15 mouse cellular contexts compared by ENCODE assay signal in the genomic region with DNA sequence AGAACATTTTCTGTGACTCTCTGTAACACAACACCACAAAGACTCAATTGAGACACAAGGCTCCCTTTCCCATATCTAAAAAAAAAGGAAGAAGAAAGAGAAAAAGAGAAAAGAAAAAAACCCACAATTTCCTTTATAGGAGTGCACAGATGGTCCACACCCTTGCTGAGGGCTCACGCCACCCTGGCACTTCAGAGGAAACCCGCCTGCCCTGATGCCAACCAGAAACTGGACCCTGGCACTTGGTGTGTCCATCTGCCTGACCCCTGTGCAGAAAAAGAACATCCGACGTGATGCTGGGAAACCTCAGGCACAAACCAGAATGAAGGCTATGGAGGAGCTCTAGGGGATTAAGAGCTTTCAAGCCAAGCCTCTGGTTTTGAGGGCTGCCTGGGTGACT. TPM values are rescaled to one million over a fixed set of nuclear protein-coding genes. Genes with fewer than 3 reads are reported as not detected.
DNase-seq lines count a peak whose midpoint lies in the region; ATAC-seq and TF ChIP-seq lines count a peak whose summit lies in the region.
"Had no signal": no experiment of that assay in that cellular context is flagged by ENCODE, and none has a peak within 500 bp of the region (broad histone marks: within the 10 kb centered on the region; RNA-seq: fewer than 3 reads in every experiment).

No protein-coding gene starts in this region.

- no peak overlapping the region for H3K9ac ChIP-seq in forebrain, embryonic 16.5 days (replicated peaks; ENCODE audit: low read depth, low read length)
- H3K9ac ChIP-seq in forebrain, embryonic 13.5 days, result no peak overlapping the region
- no peak overlapping the region for H3K9ac ChIP-seq in midbrain, postnatal 0 days (replicated peaks; ENCODE audit: low read length, poor library complexity, severe bottlenecking)
- no peak overlapping the region for H3K9ac ChIP-seq in midbrain, embryonic 11.5 days (ENCODE audit: low read length)
- H3K9ac ChIP-seq: heart, embryonic 13.5 days; liver, embryonic 15.5 days had no signal

- no peaks in the 10 kb centered on the region for H3K9me3 ChIP-seq in forebrain, embryonic 16.5 days (ENCODE audit: control insufficient read depth, low read length)
- no peaks in the 10 kb centered on the region for H3K9me3 ChIP-seq in forebrain, embryonic 13.5 days (replicated peaks)
- no peaks in the 10 kb centered on the region for H3K9me3 ChIP-seq in midbrain, postnatal 0 days (ENCODE audit: low read length)
- H3K9me3 ChIP-seq in midbrain, embryonic 11.5 days (ENCODE audit: control insufficient read depth, low read length), result no peaks in the 10 kb centered on the region
- no peaks in the 10 kb centered on the region for H3K9me3 ChIP-seq in embryonic facial prominence, embryonic 10.5 days
- H3K9me3 ChIP-seq: heart, embryonic 13.5 days; liver, embryonic 15.5 days had no signal

- peak; percentile 19 for DNase-seq in midbrain, postnatal 0 days (ENCODE audit: low spot score)
- DNase-seq in midbrain, embryonic 11.5 days (ENCODE audit: low spot score, missing footprints), result no peak
- DNase-seq in embryonic facial prominence, embryonic 10.5 days (ENCODE audit: low spot score), result no peak
- no peak for DNase-seq in heart, postnatal 14 days
- DNase-seq: kidney, adult 9 months; kidney, postnatal 4 days; layer of hippocampus, postnatal 36 days; right cerebral cortex, adult 18-20 months; spleen, adult 18-20 months; thymus, postnatal 25 days had no signal

- H3K27ac ChIP-seq in forebrain, embryonic 16.5 days (ENCODE audit: low read length), result peak overlapping the region; percentile 7; the same call in 1 of the 2 replicates
- no peak overlapping the region for H3K27ac ChIP-seq in forebrain, embryonic 13.5 days
- no peak overlapping the region for H3K27ac ChIP-seq in midbrain, postnatal 0 days (ENCODE audit: low read depth, low read length)
- H3K27ac ChIP-seq in midbrain, embryonic 11.5 days (ENCODE audit: low read depth, low read length), result no peak overlapping the region
- 0 out of 2 replicates have a peak overlapping the region, but pooled peaks have one; percentile 2 for H3K27ac ChIP-seq in embryonic facial prominence, embryonic 10.5 days (replicated peaks)
- H3K27ac ChIP-seq: heart, embryonic 13.5 days; liver, embryonic 15.5 days had no signal

- H3K4me1 ChIP-seq in forebrain, embryonic 16.5 days (replicated peaks; ENCODE audit: control insufficient read depth, insufficient read depth, low read length), result peaks cover 11% of the 10 kb centered on the region
- peaks cover 12% of the 10 kb centered on the region for H3K4me1 ChIP-seq in forebrain, embryonic 13.5 days
- no peaks in the 10 kb centered on the region for H3K4me1 ChIP-seq in midbrain, postnatal 0 days (ENCODE audit: insufficient read depth, low read length)
- no peaks in the 10 kb centered on the region for H3K4me1 ChIP-seq in midbrain, embryonic 11.5 days (ENCODE audit: control insufficient read depth, insufficient read depth, low read length)
- H3K4me1 ChIP-seq in embryonic facial prominence, embryonic 10.5 days, result peaks cover 13% of the 10 kb centered on the region

- no peak for TF ChIP-seq CTCF in midbrain, postnatal 0 days (IDR thresholded peaks at IDR 0.05)

- no peak overlapping the region for H3K4me3 ChIP-seq in forebrain, embryonic 16.5 days (replicated peaks; ENCODE audit: low read length)
- no peak overlapping the region for H3K4me3 ChIP-seq in forebrain, embryonic 13.5 days
- no peak overlapping the region for H3K4me3 ChIP-seq in midbrain, postnatal 0 days (ENCODE audit: low read depth, low read length)
- no peak overlapping the region for H3K4me3 ChIP-seq in midbrain, embryonic 11.5 days (ENCODE audit: low read depth, low read length)
- H3K4me3 ChIP-seq in embryonic facial prominence, embryonic 10.5 days, result no peak overlapping the region
- H3K4me3 ChIP-seq: heart, embryonic 13.5 days; liver, embryonic 15.5 days had no signal

- WGBS in forebrain, embryonic 16.5 days, result 45% methylated on average over 4 of the region's 4 CpGs
- whole genome bisulfite sequencing in forebrain, embryonic 13.5 days, result 70% methylated on average over 4 of the region's 4 CpGs
- WGBS in midbrain, postnatal 0 days, result 61% methylated on average over 4 of the region's 4 CpGs
- 75% methylated on average over 4 of the region's 4 CpGs for WGBS in midbrain, embryonic 11.5 days
- 69% methylated on average over 4 of the region's 4 CpGs for WGBS in embryonic facial prominence, embryonic 10.5 days

- H3K27me3 ChIP-seq in forebrain, embryonic 16.5 days (replicated peaks; ENCODE audit: control insufficient read depth, insufficient read depth, low read length), result no peaks in the 10 kb centered on the region
- H3K27me3 ChIP-seq in forebrain, embryonic 13.5 days, result no peaks in the 10 kb centered on the region
- H3K27me3 ChIP-seq in midbrain, postnatal 0 days (ENCODE audit: insufficient read depth, low read length), result no peaks in the 10 kb centered on the region
- H3K27me3 ChIP-seq in midbrain, embryonic 11.5 days (ENCODE audit: control insufficient read depth, insufficient read depth, low read length), result no peaks in the 10 kb centered on the region
- no peaks in the 10 kb centered on the region for H3K27me3 ChIP-seq in embryonic facial prominence, embryonic 10.5 days (replicated peaks; ENCODE audit: low read depth, poor library complexity, severe bottlenecking)
- H3K27me3 ChIP-seq: heart, embryonic 13.5 days; liver, embryonic 15.5 days had no signal

- intact Hi-C loops in heart, postnatal 14 days (cut with DNase I), result no loop called here

- no peak overlapping the region for H3K4me2 ChIP-seq in forebrain, embryonic 16.5 days (ENCODE audit: low read length)
- no peak overlapping the region for H3K4me2 ChIP-seq in forebrain, embryonic 13.5 days
- H3K4me2 ChIP-seq in midbrain, postnatal 0 days (ENCODE audit: low read depth, low read length, poor library complexity, severe bottlenecking), result no peak overlapping the region
- H3K4me2 ChIP-seq in midbrain, embryonic 11.5 days, result no peak overlapping the region
- H3K4me2 ChIP-seq: liver, embryonic 15.5 days had no signal

- 0 out of 2 replicates have a peak, but pooled peaks have one; percentile 13 for ATAC-seq in forebrain, embryonic 16.5 days
- ATAC-seq in forebrain, embryonic 13.5 days, result no peak
- no peak for ATAC-seq in midbrain, postnatal 0 days (ENCODE audit: low FRiP score)
- ATAC-seq in midbrain, embryonic 11.5 days (ENCODE audit: low FRiP score), result no peak
- ATAC-seq in inflammation-experienced regulatory T-cells, adult 6 months, result no peak

- no peaks in the 10 kb centered on the region for H3K36me3 ChIP-seq in forebrain, embryonic 16.5 days (ENCODE audit: control insufficient read depth, insufficient read depth)
- no peaks in the 10 kb centered on the region for H3K36me3 ChIP-seq in forebrain, embryonic 13.5 days (ENCODE audit: poor library complexity, severe bottlenecking)
- no peaks in the 10 kb centered on the region for H3K36me3 ChIP-seq in midbrain, postnatal 0 days (ENCODE audit: insufficient read depth, low read length)
- no peaks in the 10 kb centered on the region for H3K36me3 ChIP-seq in midbrain, embryonic 11.5 days (ENCODE audit: control insufficient read depth, insufficient read depth, low read length)
- H3K36me3 ChIP-seq in embryonic facial prominence, embryonic 10.5 days (replicated peaks), result no peaks in the 10 kb centered on the region
- H3K36me3 ChIP-seq: heart, embryonic 13.5 days; liver, embryonic 15.5 days had no signal

RNA-seq across cellular contexts. Expression of a gene that starts 43.2 kb away (rescaled TPM):
- 3.9 and 4.6 TPM in 2 replicates for polyA plus RNA-seq in forebrain, embryonic 16.5 days (2015; fragmentation: Nextera tagmentation; extraction: Ambion mirVana)
- polyA plus RNA-seq in forebrain, embryonic 13.5 days (2015; fragmentation: Nextera tagmentation; extraction: Ambion mirVana), result 2.1 and 2.2 TPM in 2 replicates
- 36.6 and 39.7 TPM in 2 replicates for total RNA-seq in midbrain, postnatal 0 days (2014; rRNA removed)
- polyA plus RNA-seq in midbrain, postnatal 0 days (2015; fragmentation: Nextera tagmentation; extraction: Ambion mirVana), result 3.7 and 4.3 TPM in 2 replicates
- polyA plus RNA-seq in midbrain, embryonic 11.5 days (2014; fragmentation: Nextera tagmentation; extraction: Ambion mirVana), result 2.9 and 3.1 TPM in 2 replicates
- 2.4 and 2.7 TPM in 2 replicates for polyA plus RNA-seq in embryonic facial prominence, embryonic 10.5 days (2016; fragmentation: Nextera tagmentation; extraction: Ambion mirVana)
- polyA plus RNA-seq in inflammation-experienced regulatory T-cells, adult 6 months (2017; shearing (Covaris generic)), result 1 to 10 TPM; 4.2 to 5.4 (median 4.8) TPM
- total RNA-seq in heart, postnatal 14 days (2021), result 1 to 10 TPM; 9.0 to 9.1 TPM

Comparison
In these comparisons a context has a peak if more than half of its experiments do, and no peak if none do; other contexts are left out.
1. H3K27ac ChIP-seq: peak in forebrain, embryonic 16.5 days (single experiment) and embryonic facial prominence, embryonic 10.5 days (single experiment); none in forebrain, embryonic 13.5 days (single experiment), midbrain, postnatal 0 days (single experiment) and midbrain, embryonic 11.5 days (single experiment).